Mouse (Mus musculus): ENCODE results near the gene Gm7030. TPM values are rescaled to one million over a fixed set of nuclear protein-coding genes. Genes with fewer than 3 reads are reported as not detected.
"Not testable (repeated sequence)": the region's sequence is repeated elsewhere in the genome, so short reads cannot be mapped to it uniquely, and the experiment has no call there.

The Gm7030 gene
- polyA plus RNA-seq, 1 experiment from 2014 or later, result not detected

DNA sequence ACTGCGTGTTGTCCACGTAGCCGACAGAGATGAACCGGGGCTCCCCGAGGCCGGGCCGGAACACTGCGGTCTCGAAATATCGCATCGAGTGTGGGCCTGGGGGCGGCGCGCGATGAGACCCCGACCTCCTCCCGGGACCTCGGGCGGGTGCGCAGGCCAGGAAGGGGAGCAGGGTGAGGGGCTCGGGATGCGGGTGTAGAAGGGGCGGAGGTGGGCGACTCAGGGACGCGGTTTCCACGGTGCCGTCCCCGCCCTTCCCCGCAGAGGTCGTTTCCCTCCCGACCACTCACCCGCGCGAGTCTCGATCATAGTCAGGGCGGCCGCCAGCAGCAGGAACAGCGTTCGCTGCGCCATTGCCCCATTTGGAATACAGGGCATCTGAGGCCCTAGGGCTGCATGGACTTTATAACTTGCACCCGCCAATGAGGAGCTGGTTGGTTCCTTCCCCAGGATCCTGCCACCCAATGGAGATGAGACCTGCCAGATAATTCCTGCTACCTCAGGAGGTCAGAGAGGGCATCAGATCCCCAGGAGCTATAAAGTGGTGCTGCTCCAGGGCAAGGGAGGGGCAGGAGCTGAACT, 45.3 kb downstream of the Gm7030 start:
- Histone ChIP-seq H3K9ac (ENCODE audit: low read length) (peak overlapping the region; percentile 57), H3K27me3 (ENCODE audit: control insufficient read depth, insufficient read depth, low read length) (peaks cover 30% of the 10 kb centered on the region)
- WGBS, result under 1% methylated on average over 42 of the region's 42 CpGs

DNA sequence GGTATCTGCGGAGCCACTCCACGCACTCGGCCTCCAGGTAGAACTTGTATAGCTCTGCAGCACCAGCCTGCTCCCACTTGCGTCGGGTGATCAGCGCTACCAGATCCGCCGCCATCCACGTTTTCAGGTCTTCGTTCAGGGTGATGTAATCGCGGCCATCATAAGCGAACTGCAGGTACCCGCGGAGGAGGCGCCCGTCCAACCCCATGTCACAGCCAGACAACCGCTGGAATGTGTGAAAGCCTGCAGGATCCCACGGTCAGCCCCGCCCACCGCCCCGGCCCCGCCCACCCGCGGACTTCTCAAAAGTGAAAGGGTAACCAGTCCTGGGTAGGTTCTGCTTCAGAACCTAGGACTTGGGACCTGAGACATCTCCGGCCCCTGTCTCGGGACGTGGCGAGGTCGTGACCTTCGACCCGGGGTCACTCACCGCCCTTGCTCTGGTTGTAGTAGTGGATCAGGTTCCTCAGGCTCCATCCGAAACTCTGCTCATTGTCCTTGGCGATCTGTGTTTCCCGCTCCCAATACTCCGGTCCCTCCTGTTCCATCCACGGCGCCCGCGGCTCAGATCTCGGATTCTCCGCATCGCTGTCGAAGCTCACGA, 45.9 kb downstream of the Gm7030 start:
- Histone ChIP-seq H3K27ac (replicated peaks in 1 of 2; ENCODE audit: control insufficient read depth in 1 of 2, insufficient read depth in 1 of 2, low read depth in 2 of 2, low read length in 2 of 2) (no peak overlapping the region), H3K36me3 (ENCODE audit: control insufficient read depth, insufficient read depth, low read length) (no peaks in the 10 kb centered on the region), H3K9ac (ENCODE audit: low read length) (peak overlapping the region; percentile 57), H3K4me2 (ENCODE audit: low read length) (peak overlapping the region; percentile 93), H3K4me1 (ENCODE audit: control insufficient read depth in 2 of 2, insufficient read depth in 2 of 2, low read length in 2 of 2) (peaks cover 0 to 3% of the 10 kb centered on the region in 2 experiments; a peak in 2 of 4 replicates), H3K4me3 (ENCODE audit: control insufficient read depth in 1 of 2, insufficient read depth in 1 of 2, low read depth in 1 of 2, low read length in 2 of 2) (peak overlapping the region; percentile 51), H3K27me3 (ENCODE audit: control insufficient read depth, insufficient read depth, low read length) (peaks cover 30% of the 10 kb centered on the region), H3K9me3 (ENCODE audit: control insufficient read depth, low read length) (no peaks in the 10 kb centered on the region)
- peak; percentile 37 for ATAC-seq (ENCODE audit: insufficient number of reproducible peaks, insufficient read depth, low FRiP score, low read depth)
- 1% methylated on average over 44 of the region's 46 CpGs for WGBS

More for the DNA sequence above, 45.3 kb downstream of the Gm7030 start:
- Histone ChIP-seq H3K9me3 (ENCODE audit: control insufficient read depth, low read length) (no peaks in the 10 kb centered on the region), H3K4me2 (ENCODE audit: low read length) (peak overlapping the region; percentile 93), H3K27ac (replicated peaks in 1 of 2; ENCODE audit: control insufficient read depth in 1 of 2, insufficient read depth in 1 of 2, low read depth in 2 of 2, low read length in 2 of 2) (no peak overlapping the region), H3K4me1 (ENCODE audit: control insufficient read depth in 2 of 2, insufficient read depth in 2 of 2, low read length in 2 of 2) (peaks cover 0 to 3% of the 10 kb centered on the region in 2 experiments; a peak in 2 of 4 replicates), H3K36me3 (ENCODE audit: control insufficient read depth, insufficient read depth, low read length) (no peaks in the 10 kb centered on the region), H3K4me3 (ENCODE audit: control insufficient read depth in 1 of 2, insufficient read depth in 1 of 2, low read depth in 1 of 2, low read length in 2 of 2) (peak overlapping the region; percentile 51)
- peak; percentile 21; the same call in 1 of the 2 replicates for ATAC-seq (ENCODE audit: insufficient number of reproducible peaks, insufficient read depth, low FRiP score, low read depth)

DNA sequence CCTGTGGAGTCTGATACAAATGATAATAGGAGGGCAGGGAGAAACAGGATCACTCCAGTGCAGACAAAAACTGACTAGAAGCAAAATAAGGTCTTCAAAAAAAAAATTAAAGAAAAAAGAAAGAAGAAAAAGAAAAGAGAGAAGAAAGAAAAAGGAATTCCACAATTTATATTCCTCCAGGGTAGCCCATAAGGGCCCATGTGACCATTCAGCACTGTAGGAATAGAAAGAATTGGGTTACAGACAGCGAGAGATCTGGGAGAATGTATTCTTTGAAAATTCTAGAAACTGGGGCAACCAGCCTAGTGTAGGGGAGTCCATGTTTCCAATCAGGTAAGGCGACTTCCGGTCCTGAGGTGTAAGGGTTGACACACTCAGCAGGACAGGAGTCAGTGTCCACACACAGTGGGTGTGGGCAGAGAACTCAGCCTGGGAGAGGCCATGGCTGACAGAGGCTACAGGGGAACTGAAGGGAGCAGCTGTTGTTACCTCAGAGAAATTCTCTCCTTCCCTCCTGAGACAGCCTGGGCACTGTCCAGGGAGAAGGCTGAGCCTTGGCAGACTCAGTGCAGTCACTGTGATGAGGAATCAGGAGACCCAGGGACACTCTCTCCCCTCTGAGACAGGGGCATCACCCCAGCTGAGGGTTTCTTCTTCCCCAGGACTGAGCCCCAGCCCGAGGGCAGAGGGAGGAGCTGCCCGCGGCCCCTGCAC, 46.5 kb downstream of the Gm7030 start:
- H3K9ac ChIP-seq (ENCODE audit: low read length); ATAC-seq (ENCODE audit: insufficient number of reproducible peaks, insufficient read depth, low FRiP score, low read depth); H3K36me3 ChIP-seq (ENCODE audit: control insufficient read depth, insufficient read depth, low read length); H3K9me3 ChIP-seq (ENCODE audit: control insufficient read depth, low read length); H3K27ac ChIP-seq (replicated peaks in 1 of 2; ENCODE audit: control insufficient read depth in 1 of 2, insufficient read depth in 1 of 2, low read depth in 2 of 2, low read length in 2 of 2); H3K4me1 ChIP-seq (ENCODE audit: control insufficient read depth in 2 of 2, insufficient read depth in 2 of 2, low read length in 2 of 2): not testable (repeated sequence)
- Histone ChIP-seq H3K4me2 (ENCODE audit: low read length) (peak overlapping the region; percentile 93), H3K4me3 (ENCODE audit: control insufficient read depth in 1 of 2, insufficient read depth in 1 of 2, low read depth in 1 of 2, low read length in 2 of 2) (peak overlapping the region; percentile 51; a peak in 3 of 4 replicates), H3K27me3 (ENCODE audit: control insufficient read depth, insufficient read depth, low read length) (peaks cover 30% of the 10 kb centered on the region)
- 29% methylated on average over 5 of the region's 6 CpGs for WGBS

DNA sequence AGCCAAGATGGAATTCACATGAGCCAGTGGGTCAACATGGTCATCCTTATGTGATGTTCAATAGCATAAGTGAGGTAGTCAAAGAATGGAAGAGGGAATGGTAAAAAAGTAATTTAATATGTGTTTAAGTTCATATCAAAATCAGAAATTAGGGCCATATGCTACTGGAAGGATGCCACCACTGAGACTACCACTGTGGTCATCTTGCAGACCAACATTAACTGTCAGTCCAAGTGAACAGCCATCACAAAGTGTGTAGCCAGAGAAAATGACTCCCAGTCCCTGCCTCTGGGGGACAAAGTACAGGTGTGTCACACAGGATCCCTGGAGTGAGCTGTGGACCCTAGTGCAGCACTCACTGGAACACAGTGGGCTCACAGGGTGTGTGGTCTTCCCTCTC, 47.3 kb downstream of the Gm7030 start:
- ATAC-seq (ENCODE audit: insufficient number of reproducible peaks, insufficient read depth, low FRiP score, low read depth); H3K4me2 ChIP-seq (ENCODE audit: low read length); H3K27ac ChIP-seq (replicated peaks in 1 of 2; ENCODE audit: control insufficient read depth in 1 of 2, insufficient read depth in 1 of 2, low read depth in 2 of 2, low read length in 2 of 2); H3K9me3 ChIP-seq (ENCODE audit: control insufficient read depth, low read length); H3K4me1 ChIP-seq (ENCODE audit: control insufficient read depth in 2 of 2, insufficient read depth in 2 of 2, low read length in 2 of 2); H3K9ac ChIP-seq (ENCODE audit: low read length); H3K4me3 ChIP-seq (ENCODE audit: control insufficient read depth in 1 of 2, insufficient read depth in 1 of 2, low read depth in 1 of 2, low read length in 2 of 2); H3K36me3 ChIP-seq (ENCODE audit: control insufficient read depth, insufficient read depth, low read length): not testable (repeated sequence)
- peaks cover 30% of the 10 kb centered on the region for H3K27me3 ChIP-seq (ENCODE audit: control insufficient read depth, insufficient read depth, low read length)

DNA sequence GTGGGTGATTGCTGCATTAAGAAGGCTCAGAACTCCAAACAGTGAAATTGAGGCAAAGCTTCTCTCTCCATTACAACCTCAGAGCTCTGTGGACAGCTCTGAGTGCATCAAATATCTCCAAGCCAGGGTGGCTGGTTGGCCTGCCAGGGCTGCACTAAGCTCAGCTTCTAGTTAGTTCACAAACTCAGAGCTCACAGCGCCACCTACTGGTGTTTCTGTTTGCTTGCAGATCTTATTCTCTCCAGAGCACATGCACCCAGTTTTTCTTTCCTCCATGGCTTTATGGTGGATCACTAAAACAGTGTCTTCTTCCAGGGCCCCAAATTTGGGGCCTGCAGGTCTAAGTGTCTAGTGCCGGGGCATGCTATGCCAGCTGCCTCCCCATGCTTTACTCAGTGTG, 68.4 kb downstream of the Gm7030 start:
- ATAC-seq (ENCODE audit: insufficient number of reproducible peaks, insufficient read depth, low FRiP score, low read depth), result no peak
- H3K4me1 ChIP-seq (ENCODE audit: control insufficient read depth in 2 of 2, insufficient read depth in 2 of 2, low read length in 2 of 2), result no peaks in the 10 kb centered on the region
- 20% methylated on average over 2 of the region's 2 CpGs for WGBS
- H3K27ac ChIP-seq (replicated peaks in 1 of 2; ENCODE audit: control insufficient read depth in 1 of 2, insufficient read depth in 1 of 2, low read depth in 2 of 2, low read length in 2 of 2), result no peak overlapping the region
- no peak overlapping the region for H3K4me3 ChIP-seq (ENCODE audit: control insufficient read depth in 1 of 2, insufficient read depth in 1 of 2, low read depth in 1 of 2, low read length in 2 of 2)
- no peak overlapping the region for H3K4me2 ChIP-seq (ENCODE audit: low read length)
- H3K27me3 ChIP-seq (ENCODE audit: control insufficient read depth, insufficient read depth, low read length), result no peaks in the 10 kb centered on the region
- no peaks in the 10 kb centered on the region for H3K36me3 ChIP-seq (ENCODE audit: control insufficient read depth, insufficient read depth, low read length)
- H3K9ac ChIP-seq (ENCODE audit: low read length), result no peak overlapping the region
- no peaks in the 10 kb centered on the region for H3K9me3 ChIP-seq (ENCODE audit: control insufficient read depth, low read length)

Other genes with a start within 250 kb of the Gm7030 start
- 18.6 and 22.0 TPM in 2 replicates for gene Dhx16, start 249.6 kb downstream of the Gm7030 start, polyA plus RNA-seq (2014; fragmentation: Nextera tagmentation; extraction: Ambion mirVana)
- gene 2310061I04Rik, start 232.0 kb downstream of the Gm7030 start, polyA plus RNA-seq (2014; fragmentation: Nextera tagmentation; extraction: Ambion mirVana), result 28.7 and 28.9 TPM in 2 replicates
- gene Atat1, start 219.3 kb downstream of the Gm7030 start, polyA plus RNA-seq (2014; fragmentation: Nextera tagmentation; extraction: Ambion mirVana), result 52.5 and 53.1 TPM in 2 replicates
- 65.8 and 67.0 TPM in 2 replicates for gene Mrps18b, start 213.0 kb downstream of the Gm7030 start, polyA plus RNA-seq (2014; fragmentation: Nextera tagmentation; extraction: Ambion mirVana)
- 21.8 and 23.6 TPM in 2 replicates for gene Ppp1r10, start 213.0 kb downstream of the Gm7030 start, polyA plus RNA-seq (2014; fragmentation: Nextera tagmentation; extraction: Ambion mirVana)
- 57.0 and 58.3 TPM in 2 replicates for gene Abcf1, start 159.7 kb downstream of the Gm7030 start, polyA plus RNA-seq (2014; fragmentation: Nextera tagmentation; extraction: Ambion mirVana)
- gene Gnl1, start 149.6 kb downstream of the Gm7030 start, polyA plus RNA-seq (2014; fragmentation: Nextera tagmentation; extraction: Ambion mirVana), result 26.2 and 27.2 TPM in 2 replicates
- gene Prr3, start 149.2 kb downstream of the Gm7030 start, polyA plus RNA-seq (2014; fragmentation: Nextera tagmentation; extraction: Ambion mirVana), result 10.9 and 11.2 TPM in 2 replicates
- 2.6 and 2.7 TPM in 2 replicates for gene H2-T24, start 108.9 kb downstream of the Gm7030 start, polyA plus RNA-seq (2014; fragmentation: Nextera tagmentation; extraction: Ambion mirVana)
- gene H2-T23, start 96.6 kb downstream of the Gm7030 start, polyA plus RNA-seq (2014; fragmentation: Nextera tagmentation; extraction: Ambion mirVana), result 4.2 and 4.4 TPM in 2 replicates
- gene H2-T22, start 86.7 kb downstream of the Gm7030 start, polyA plus RNA-seq (2014; fragmentation: Nextera tagmentation; extraction: Ambion mirVana), result 7.4 and 8.7 TPM in 2 replicates
- gene Gm6034, start 86.5 kb downstream of the Gm7030 start, polyA plus RNA-seq (2014; fragmentation: Nextera tagmentation; extraction: Ambion mirVana), result not detected in 2 replicates
- not detected in 2 replicates for gene Gm11127, start 71.1 kb downstream of the Gm7030 start, polyA plus RNA-seq (2014; fragmentation: Nextera tagmentation; extraction: Ambion mirVana)
- not detected in 2 replicates for gene Gm19684, start 7.7 kb downstream of the Gm7030 start, polyA plus RNA-seq (2014; fragmentation: Nextera tagmentation; extraction: Ambion mirVana)
- gene Gm8909, start 39.1 kb upstream of the Gm7030 start, polyA plus RNA-seq (2014; fragmentation: Nextera tagmentation; extraction: Ambion mirVana), result not detected in 2 replicates
- gene H2-T3, start 60.9 kb upstream of the Gm7030 start, polyA plus RNA-seq (2014; fragmentation: Nextera tagmentation; extraction: Ambion mirVana), result not detected in 2 replicates
- gene Rpp21, start 128.6 kb upstream of the Gm7030 start, polyA plus RNA-seq (2014; fragmentation: Nextera tagmentation; extraction: Ambion mirVana), result 108 and 111 TPM in 2 replicates
- 8.7 and 9.5 TPM in 2 replicates for gene Trim39, start 142.8 kb upstream of the Gm7030 start, polyA plus RNA-seq (2014; fragmentation: Nextera tagmentation; extraction: Ambion mirVana)
- not detected in 2 replicates for gene H2-M10.2, start 157.1 kb upstream of the Gm7030 start, polyA plus RNA-seq (2014; fragmentation: Nextera tagmentation; extraction: Ambion mirVana)
- gene H2-M10.1, start 196.7 kb upstream of the Gm7030 start, polyA plus RNA-seq (2014; fragmentation: Nextera tagmentation; extraction: Ambion mirVana), result not detected in 2 replicates
- not detected in 2 replicates for gene H2-M10.3, start 239.0 kb upstream of the Gm7030 start, polyA plus RNA-seq (2014; fragmentation: Nextera tagmentation; extraction: Ambion mirVana)